Mouse (Mus musculus) midbrain, embryonic 12.5 days (tissue): ENCODE measurements at regions not wholly inside any gene's neighbourhood (a gene's known extent, or its start where the extent isn't known, plus 50 kb on each side); places are given as distances from the start of the nearest gene placed in this dataset.
A peak's percentile ranks its signal among the peaks of the same experiment; 100 is the strongest.

ENCODE experiments used
- ATAC-seq: fragments of 200-750 bp; cut with Nextera tagmentation; 2 replicates; pipeline ENCODE4 v1.8.0; 2017; ENCODE audit warnings: low read depth, moderate TSS enrichment, moderate library complexity; ENCODE audit not compliant: low FRiP score
- H3K27ac ChIP-seq: fragments of 300-500 bp; sonication (generic); replicated peaks from 2 replicates; pipeline ENCODE4 v1.5.1; 2016; ENCODE audit warnings: mild to moderate bottlenecking
- H3K27me3 ChIP-seq: fragments of 300-500 bp; sonication (generic); 2 replicates; pipeline ENCODE4 v1.6.1; 2016; ENCODE audit warnings: mild to moderate bottlenecking
- H3K36me3 ChIP-seq: fragments of 300-500 bp; sonication (generic); 2 replicates; pipeline ENCODE4 v1.6.1; 2016
- H3K4me1 ChIP-seq: fragments of 300-500 bp; sonication (generic); 2 replicates; pipeline ENCODE4 v1.6.1; 2016
- H3K4me2 ChIP-seq: fragments of 300-500 bp; sonication (generic); replicated peaks from 2 replicates; pipeline ENCODE4 v1.6.1; 2016; ENCODE audit warnings: mild to moderate bottlenecking, moderate library complexity
- H3K4me3 ChIP-seq: fragments of 300-500 bp; sonication (generic); 2 replicates; pipeline ENCODE4 v1.5.1; 2016; ENCODE audit warnings: mild to moderate bottlenecking
- H3K9ac ChIP-seq: fragments of 300-500 bp; sonication (generic); replicated peaks from 2 replicates; pipeline ENCODE4 v1.6.1; 2016; ENCODE audit warnings: mild to moderate bottlenecking, moderate library complexity
- H3K9me3 ChIP-seq: fragments of 300-500 bp; sonication (generic); 2 replicates; pipeline ENCODE4 v1.6.1; 2016; ENCODE audit warnings: mild to moderate bottlenecking
- WGBS: fragments of 180-500 bp; shearing (Covaris S2); methylation state at CpG from one replicate; pipeline ENCODE4 v1.1.7; 2016; 5-methylcytosine and 5-hydroxymethylcytosine counted together

GRCm38 (mm10) chr14:48330965-48331622 lies 114.8 kb upstream of the Tmem260 start:
- Histone ChIP-seq H3K4me1 (peaks cover 27% of the 10 kb centered on the region), H3K9ac (no peak overlapping the region), H3K36me3 (no peaks in the 10 kb centered on the region), H3K9me3 (no peaks in the 10 kb centered on the region), H3K27ac (no peak overlapping the region), H3K27me3 (peaks cover 21% of the 10 kb centered on the region), H3K4me3 (no peak overlapping the region), H3K4me2 (peak overlapping the region; percentile 2; the same call in 1 of the 2 replicates)
- 11% methylated on average over 4 of the region's 4 CpGs for WGBS
- ATAC-seq, result no peak

DNA sequence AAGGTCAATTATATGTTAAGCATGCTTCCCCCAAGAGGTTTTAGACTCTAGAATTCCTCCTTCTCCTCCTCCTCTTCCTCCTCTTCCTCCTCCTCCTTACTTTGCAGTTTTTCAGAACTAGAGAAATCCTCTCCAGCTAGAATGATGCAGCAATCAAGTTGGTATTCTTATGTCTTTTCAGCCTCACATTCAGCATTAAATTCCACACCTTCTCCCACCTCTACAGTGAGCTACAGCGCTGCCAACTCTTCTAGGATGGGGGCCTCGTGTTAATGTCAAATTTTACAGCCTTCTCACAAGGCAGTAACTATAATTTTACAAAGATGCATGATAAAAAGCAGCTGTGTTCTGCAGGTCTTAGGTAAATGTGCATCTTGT lies 114.3 kb upstream of the Tmem260 start:
- no peaks in the 10 kb centered on the region for H3K36me3 ChIP-seq
- no peak overlapping the region for H3K4me2 ChIP-seq
- ATAC-seq, result no peak
- no peak overlapping the region for H3K9ac ChIP-seq
- H3K9me3 ChIP-seq, result no peaks in the 10 kb centered on the region
- no peak overlapping the region for H3K4me3 ChIP-seq
- H3K4me1 ChIP-seq, result peaks cover 27% of the 10 kb centered on the region
- 90% methylated on average over 2 of the region's 2 CpGs for WGBS
- H3K27me3 ChIP-seq, result peaks cover 21% of the 10 kb centered on the region
- H3K27ac ChIP-seq, result no peak overlapping the region

- Histone ChIP-seq H3K27me3 (peaks cover 21% of the 10 kb centered on the region), H3K4me1 (peaks cover 27% of the 10 kb centered on the region), H3K9ac (no peak overlapping the region), H3K4me3 (no peak overlapping the region), H3K4me2 (no peak overlapping the region), H3K36me3 (no peaks in the 10 kb centered on the region), H3K9me3 (no peaks in the 10 kb centered on the region), H3K27ac (no peak overlapping the region)
- ATAC-seq, result no peak
- 52% methylated on average over 2 of the region's 2 CpGs for WGBS
Measured at GRCm38 (mm10) chr14:48332193-48332592, 113.7 kb upstream of the Tmem260 start.

DNA sequence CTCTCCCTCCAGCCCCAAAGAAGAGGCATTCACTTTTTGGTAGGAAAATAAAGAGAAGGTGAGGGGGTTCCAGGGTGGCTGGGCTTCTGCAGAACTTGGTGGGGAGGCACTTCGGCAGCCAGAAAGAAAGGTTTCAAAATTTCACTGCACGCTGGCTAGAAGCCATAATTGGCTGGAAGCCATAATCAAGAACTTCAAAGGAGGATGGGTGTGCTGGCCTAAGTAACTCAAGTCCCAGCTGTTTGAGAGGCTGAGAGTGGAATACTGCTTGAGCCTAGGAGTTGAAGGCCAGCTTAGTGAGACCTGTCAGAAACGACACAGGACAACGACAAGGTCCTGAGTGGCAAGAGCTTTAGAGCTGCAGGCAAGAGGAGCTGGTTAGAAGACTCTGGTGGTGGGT lies 113.3 kb upstream of the Tmem260 start:
- Histone ChIP-seq H3K9me3 (no peaks in the 10 kb centered on the region), H3K4me1 (peaks cover 27% of the 10 kb centered on the region), H3K27me3 (peaks cover 21% of the 10 kb centered on the region), H3K36me3 (no peaks in the 10 kb centered on the region), H3K4me3 (no peak overlapping the region), H3K27ac (no peak overlapping the region), H3K4me2 (no peak overlapping the region), H3K9ac (no peak overlapping the region)
- WGBS, result 70% methylated on average over 4 of the region's 4 CpGs
- no peak for ATAC-seq

GRCm38 (mm10) chr14:48334106-48334809 lies 111.7 kb upstream of the Tmem260 start:
- 27% methylated on average over 8 of the region's 8 CpGs for WGBS

DNA sequence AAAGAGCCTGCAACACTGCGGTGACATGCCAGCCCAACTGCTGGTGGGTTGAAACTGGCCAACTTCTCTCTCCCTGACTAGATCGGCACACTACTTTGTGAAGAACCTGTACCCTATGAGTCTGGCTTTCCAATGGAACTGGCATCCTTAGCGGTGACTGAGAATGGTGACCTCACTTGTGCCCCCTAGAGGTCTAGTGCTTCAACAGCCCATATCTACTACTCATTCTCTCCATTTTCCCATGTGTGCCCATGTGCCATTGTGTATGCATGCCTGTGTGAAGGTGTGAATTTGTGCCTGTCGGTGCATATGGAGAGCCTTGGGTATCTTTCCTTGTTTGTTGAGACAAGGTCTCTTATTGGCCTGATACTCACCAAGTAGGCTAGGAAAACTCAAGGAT lies 106.5 kb upstream of the Tmem260 start:
- Histone ChIP-seq H3K4me3 (no peak overlapping the region), H3K27ac (no peak overlapping the region), H3K36me3 (no peaks in the 10 kb centered on the region), H3K9me3 (no peaks in the 10 kb centered on the region), H3K27me3 (no peaks in the 10 kb centered on the region), H3K4me1 (peaks cover 6% of the 10 kb centered on the region), H3K4me2 (no peak overlapping the region), H3K9ac (no peak overlapping the region)
- no peak for ATAC-seq
- 84% methylated on average over 4 of the region's 4 CpGs for WGBS

More at GRCm38 (mm10) chr14:48334106-48334809, 111.7 kb upstream of the Tmem260 start:
- peak; percentile 67 for ATAC-seq
- Histone ChIP-seq H3K36me3 (no peaks in the 10 kb centered on the region), H3K27me3 (peaks cover 21% of the 10 kb centered on the region), H3K9me3 (no peaks in the 10 kb centered on the region), H3K27ac (no peak overlapping the region), H3K4me3 (no peak overlapping the region), H3K9ac (no peak overlapping the region), H3K4me1 (peaks cover 27% of the 10 kb centered on the region), H3K4me2 (0 out of 2 replicates have a peak overlapping the region, but pooled peaks have one; percentile 2)

GRCm38 (mm10) chr14:48342944-48343343 lies 103.0 kb upstream of the Tmem260 start:
- ATAC-seq, result no peak
- no peak overlapping the region for H3K9ac ChIP-seq
- no peak overlapping the region for H3K4me3 ChIP-seq
- H3K4me2 ChIP-seq, result no peak overlapping the region
- no peaks in the 10 kb centered on the region for H3K36me3 ChIP-seq
- no peaks in the 10 kb centered on the region for H3K27me3 ChIP-seq
- WGBS, result 68% methylated on average over 7 of the region's 7 CpGs
- no peaks in the 10 kb centered on the region for H3K9me3 ChIP-seq
- H3K27ac ChIP-seq, result no peak overlapping the region
- no peaks in the 10 kb centered on the region for H3K4me1 ChIP-seq

DNA sequence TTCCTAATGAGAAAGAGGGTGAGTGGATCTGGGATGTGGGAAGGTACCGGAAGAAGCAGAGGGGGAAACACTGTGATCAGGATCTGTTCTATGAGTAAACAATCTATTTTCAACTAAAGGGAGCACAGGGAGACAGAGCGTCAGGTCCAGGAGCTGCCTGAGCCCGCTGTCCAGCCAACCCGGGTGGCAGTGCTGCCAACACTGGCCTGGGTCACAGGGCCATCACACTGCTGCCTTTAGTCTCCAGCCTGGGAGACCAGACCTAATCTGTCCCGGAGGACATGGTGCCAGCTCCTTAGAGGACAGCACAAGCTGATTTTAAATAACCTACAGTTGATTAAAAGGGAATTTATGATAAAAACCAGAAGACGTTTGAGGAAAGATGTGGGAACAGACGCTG lies 100.0 kb upstream of the Tmem260 start:
- H3K9ac ChIP-seq, result no peak overlapping the region
- H3K4me3 ChIP-seq, result no peak overlapping the region
- ATAC-seq, result no peak
- no peak overlapping the region for H3K27ac ChIP-seq
- H3K9me3 ChIP-seq, result no peaks in the 10 kb centered on the region
- H3K4me2 ChIP-seq, result no peak overlapping the region
- H3K36me3 ChIP-seq, result no peaks in the 10 kb centered on the region
- WGBS, result 85% methylated on average over 7 of the region's 7 CpGs
- no peaks in the 10 kb centered on the region for H3K27me3 ChIP-seq
- H3K4me1 ChIP-seq, result peaks cover 8% of the 10 kb centered on the region; the same call in 1 of the 2 replicates

DNA sequence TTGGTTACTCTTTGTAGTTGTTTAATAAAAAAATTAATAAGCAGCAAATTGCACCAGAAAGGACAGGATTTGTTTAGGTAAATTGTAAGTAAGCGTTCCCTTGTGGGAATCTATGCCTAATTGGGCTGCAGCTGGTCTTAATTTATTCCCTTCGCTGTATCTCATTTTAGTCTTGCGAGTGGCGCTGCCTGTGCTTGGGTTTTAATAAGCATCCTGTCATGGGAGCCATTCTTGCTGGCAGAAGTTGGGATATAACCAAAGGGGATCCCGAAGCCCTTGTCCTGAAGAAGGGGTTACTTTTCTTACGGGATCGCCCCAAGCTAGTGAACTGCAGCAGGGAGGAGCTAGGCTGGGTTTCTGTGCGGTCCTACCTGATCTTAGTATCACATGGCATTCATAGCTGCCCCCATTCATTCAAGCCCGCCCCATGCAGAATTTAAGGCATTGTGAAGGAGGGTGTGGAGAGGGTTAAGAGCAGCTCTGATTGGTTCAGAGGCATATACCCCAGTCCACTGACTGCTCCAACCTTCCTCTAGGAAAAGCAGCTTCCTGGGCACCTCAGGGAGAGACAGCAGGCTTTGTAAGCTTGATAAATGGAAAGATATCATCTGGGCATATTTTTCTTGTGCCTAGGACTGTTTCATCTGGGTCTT lies 96.4 kb upstream of the Tmem260 start:
- H3K9ac ChIP-seq, result no peak overlapping the region
- 70% methylated on average over 9 of the region's 9 CpGs for WGBS
- H3K27ac ChIP-seq, result no peak overlapping the region
- no peaks in the 10 kb centered on the region for H3K36me3 ChIP-seq
- no peak overlapping the region for H3K4me3 ChIP-seq
- no peaks in the 10 kb centered on the region for H3K27me3 ChIP-seq
- no peaks in the 10 kb centered on the region for H3K9me3 ChIP-seq
- 0 out of 2 replicates have a peak, but pooled peaks have one; percentile 52 for ATAC-seq
- no peak overlapping the region for H3K4me2 ChIP-seq
- H3K4me1 ChIP-seq, result peaks cover 8% of the 10 kb centered on the region; the same call in 1 of the 2 replicates

DNA sequence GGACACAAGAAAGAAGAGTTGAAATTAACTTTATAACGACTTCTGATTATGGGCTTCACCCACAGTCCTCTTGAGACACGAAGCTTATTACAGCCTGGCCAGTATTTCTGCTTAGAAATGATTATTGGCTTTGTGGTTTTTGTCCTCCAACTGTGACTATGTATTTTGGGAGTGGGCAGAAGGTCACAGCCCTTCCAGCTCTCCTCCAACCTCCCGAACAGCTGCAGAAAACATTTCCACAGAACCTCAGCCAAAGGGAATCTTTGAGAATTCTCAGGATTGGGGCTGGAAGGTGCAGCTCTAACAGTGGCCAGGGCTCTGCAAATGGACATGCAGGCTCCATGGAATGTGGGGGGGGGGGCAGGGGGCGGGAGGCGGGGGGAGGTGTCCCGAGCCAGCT lies 94.3 kb upstream of the Tmem260 start:
- no peak overlapping the region for H3K9ac ChIP-seq
- H3K9me3 ChIP-seq, result no peaks in the 10 kb centered on the region
- peaks cover 5% of the 10 kb centered on the region for H3K27me3 ChIP-seq
- WGBS, result 78% methylated on average over 6 of the region's 6 CpGs
- H3K36me3 ChIP-seq, result no peaks in the 10 kb centered on the region
- H3K4me3 ChIP-seq, result no peak overlapping the region
- no peak overlapping the region for H3K4me2 ChIP-seq
- H3K4me1 ChIP-seq, result peaks cover 8% of the 10 kb centered on the region; the same call in 1 of the 2 replicates
- no peak overlapping the region for H3K27ac ChIP-seq
- ATAC-seq, result no peak

DNA sequence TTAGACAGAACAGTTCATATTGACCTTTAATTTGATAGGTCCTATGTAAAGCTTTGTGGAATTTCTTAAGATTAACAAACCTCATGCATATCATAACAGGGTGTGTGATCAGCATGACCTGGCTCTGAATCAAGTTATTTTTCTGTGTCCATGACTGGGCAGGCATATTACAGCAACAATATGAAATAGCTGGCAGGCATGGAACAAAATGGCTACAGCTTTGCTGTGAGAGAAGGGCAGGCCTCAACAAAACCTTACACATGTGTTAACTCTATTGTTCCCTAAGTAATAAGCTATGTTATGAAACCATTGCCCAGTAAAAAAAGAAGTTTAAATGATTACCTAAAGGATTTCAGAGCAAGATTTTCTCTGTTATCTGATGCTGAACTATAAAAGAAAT lies 93.1 kb upstream of the Tmem260 start:
- Histone ChIP-seq H3K4me3 (no peak overlapping the region), H3K9ac (no peak overlapping the region), H3K4me2 (no peak overlapping the region), H3K36me3 (no peaks in the 10 kb centered on the region), H3K9me3 (no peaks in the 10 kb centered on the region), H3K4me1 (peaks cover 8% of the 10 kb centered on the region; the same call in 1 of the 2 replicates), H3K27me3 (peaks cover 10% of the 10 kb centered on the region), H3K27ac (no peak overlapping the region)
- no peak for ATAC-seq

DNA sequence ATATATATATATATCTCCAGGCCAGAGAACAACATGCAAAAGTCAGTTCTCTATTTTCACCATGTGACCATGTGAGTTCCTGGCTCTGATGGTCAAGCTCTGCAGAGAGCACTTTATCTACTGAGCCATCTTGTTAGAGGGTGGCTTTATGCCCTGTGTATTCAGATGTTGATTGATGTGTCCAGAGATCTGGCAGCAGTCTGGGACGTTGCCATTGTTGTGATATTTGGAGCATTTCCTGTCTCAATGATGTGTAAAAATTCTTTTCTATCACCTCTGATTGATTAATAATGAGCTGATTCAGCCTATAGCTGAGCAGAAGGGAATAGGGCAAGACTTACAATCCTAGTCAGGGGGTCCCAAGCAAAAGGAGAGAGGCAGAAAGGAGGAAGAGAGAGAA lies 91.7 kb upstream of the Tmem260 start:
- peaks cover 10% of the 10 kb centered on the region for H3K27me3 ChIP-seq
- no peak overlapping the region for H3K4me2 ChIP-seq
- 58% methylated on average over 1 of the region's 1 CpGs for whole genome bisulfite sequencing

More for the DNA sequence above, 91.7 kb upstream of the Tmem260 start:
- ATAC-seq, result no peak
- no peaks in the 10 kb centered on the region for H3K36me3 ChIP-seq
- no peak overlapping the region for H3K4me3 ChIP-seq
- H3K9ac ChIP-seq, result no peak overlapping the region
- no peak overlapping the region for H3K27ac ChIP-seq
- no peaks in the 10 kb centered on the region for H3K9me3 ChIP-seq
- peaks cover 7% of the 10 kb centered on the region; the same call in 1 of the 2 replicates for H3K4me1 ChIP-seq
